Mouse (Mus musculus) MEL (cell line): Measurements from ENCODE around the gene Hoxc4. TPM values are rescaled to one million over a fixed set of nuclear protein-coding genes. Genes with fewer than 3 reads are reported as not detected.

ENCODE experiments used
- DNase-seq: peaks from one replicate; pipeline ENCODE4 v3.0.0; 2011; ENCODE audit warnings: low read depth, low spot score
- H3K27ac ChIP-seq: 2 replicates; pipeline ENCODE4 v1.5.1; 2012; ENCODE audit warnings: low read depth, mild to moderate bottlenecking, control low read depth, low read length, moderate library complexity; ENCODE audit not compliant: control insufficient read depth
- H3K27me3 ChIP-seq, 2 experiments: fragments of 150-350 bp in 1 of 2; sonication (generic) in 1 of 2; 2 replicates each; pipeline ENCODE4 v1.6.1; 2012; ENCODE audit warnings: low read length in 2 of 2, mild to moderate bottlenecking in 2 of 2, improper control_type of control experiment in 1 of 2, moderate library complexity in 1 of 2; ENCODE audit not compliant: insufficient read depth in 2 of 2, control insufficient read depth in 1 of 2
- H3K36me3 ChIP-seq, 2 experiments: 2 replicates each; pipeline ENCODE4 v1.6.1; 2012 to 2014; ENCODE audit warnings: low read length in 2 of 2, improper control_type of control experiment in 1 of 2, inconsistent platforms in 1 of 2, mild to moderate bottlenecking in 1 of 2; ENCODE audit not compliant: insufficient read depth in 2 of 2, control insufficient read depth in 1 of 2
- H3K4me1 ChIP-seq, 2 experiments: fragments of 150-350 bp in 1 of 2; sonication (generic) in 1 of 2; 2 replicates each; pipeline ENCODE4 v1.6.1; 2012; ENCODE audit warnings: low read length in 2 of 2, improper control_type of control experiment in 1 of 2, mild to moderate bottlenecking in 1 of 2; ENCODE audit not compliant: insufficient read depth in 2 of 2, control insufficient read depth in 1 of 2
- H3K4me3 ChIP-seq, 2 experiments: fragments of 150-350 bp in 1 of 2; sonication (generic) in 1 of 2; 2 replicates each; pipeline ENCODE4 v1.5.1; 2012; ENCODE audit warnings: low read depth in 2 of 2, low read length in 2 of 2, mild to moderate bottlenecking in 2 of 2, moderate library complexity in 2 of 2, control low read depth in 1 of 2, improper control_type of control experiment in 1 of 2; ENCODE audit not compliant: control insufficient read depth in 1 of 2, insufficient read depth in 1 of 2
- H3K79me2 ChIP-seq: 2 replicates; pipeline ENCODE4 v1.6.1; 2012; ENCODE audit warnings: mild to moderate bottlenecking, low read length, moderate library complexity; ENCODE audit not compliant: control insufficient read depth, poor library complexity, insufficient read depth
- H3K9ac ChIP-seq: 2 replicates; pipeline ENCODE4 v1.6.1; 2012; ENCODE audit warnings: low read depth, mild to moderate bottlenecking, control low read depth, low read length, moderate library complexity; ENCODE audit not compliant: control insufficient read depth, poor library complexity, severe bottlenecking
- H3K9me3 ChIP-seq: fragments of 150-350 bp; sonication (generic); replicated peaks from 2 replicates; pipeline ENCODE4 v1.6.1; 2012; ENCODE audit warnings: mild to moderate bottlenecking, low read length, improper control_type of control experiment, moderate library complexity; ENCODE audit not compliant: insufficient read depth
- CHD2 ChIP-seq: IDR thresholded peaks from 2 replicates; pipeline ENCODE4 v1.6.1; 2011; ENCODE audit warnings: low read length, improper control_type of control experiment
- E2F4 ChIP-seq: IDR thresholded peaks from 2 replicates; pipeline ENCODE4 v1.6.1; 2011; ENCODE audit warnings: low read depth, low read length, improper control_type of control experiment, borderline replicate concordance
- ELF1 ChIP-seq: IDR thresholded peaks from 2 replicates; pipeline ENCODE4 v1.6.1; 2014; ENCODE audit warnings: low read depth, mild to moderate bottlenecking, inconsistent platforms, low read length, improper control_type of control experiment, moderate library complexity
- EP300 ChIP-seq, 2 experiments: IDR thresholded peaks; 2 replicates each; pipeline ENCODE4 v1.6.1; 2011; ENCODE audit warnings: improper control_type of control experiment in 2 of 2, low read length in 2 of 2, low read depth in 1 of 2, mild to moderate bottlenecking in 1 of 2
- ETS1 ChIP-seq: IDR thresholded peaks from 2 replicates; pipeline ENCODE4 v1.6.1; 2012; ENCODE audit warnings: low read depth, mild to moderate bottlenecking, inconsistent platforms, low read length, improper control_type of control experiment, moderate library complexity
- GABPA ChIP-seq: IDR thresholded peaks from 2 replicates; pipeline ENCODE4 v1.6.1; 2012; ENCODE audit warnings: low read depth, mild to moderate bottlenecking, inconsistent platforms, low read length, improper control_type of control experiment, moderate library complexity
- GATA1 ChIP-seq: IDR thresholded peaks from 2 replicates; pipeline ENCODE4 v1.6.1; 2011; ENCODE audit warnings: low read depth, low read length, improper control_type of control experiment
- MAFK ChIP-seq: IDR thresholded peaks from 2 replicates; pipeline ENCODE4 v1.6.1; 2011; ENCODE audit warnings: low read depth, mild to moderate bottlenecking, low read length, improper control_type of control experiment, borderline replicate concordance
- MAX ChIP-seq: IDR thresholded peaks from 2 replicates; pipeline ENCODE4 v1.6.1; 2011; ENCODE audit warnings: low read length, improper control_type of control experiment
- MAZ ChIP-seq: IDR thresholded peaks from 2 replicates; pipeline ENCODE4 v1.6.1; 2012; ENCODE audit warnings: low read depth, mild to moderate bottlenecking, inconsistent platforms, low read length, improper control_type of control experiment
- MXI1 ChIP-seq: IDR thresholded peaks from 2 replicates; pipeline ENCODE4 v1.6.1; 2011; ENCODE audit warnings: mild to moderate bottlenecking, low read depth, low read length, improper control_type of control experiment
- MYC ChIP-seq: IDR thresholded peaks from 2 replicates; pipeline ENCODE4 v1.6.1; 2011; ENCODE audit warnings: low read depth, mild to moderate bottlenecking, low read length, improper control_type of control experiment, moderate library complexity
- NELFE ChIP-seq: IDR thresholded peaks from 2 replicates; pipeline ENCODE4 v1.6.1; 2011; ENCODE audit warnings: low read depth, low read length, improper control_type of control experiment
- NRF1 ChIP-seq: IDR thresholded peaks from 2 replicates; pipeline ENCODE4 v1.6.1; 2014; ENCODE audit warnings: low read depth, mild to moderate bottlenecking, inconsistent platforms, low read length, improper control_type of control experiment, moderate library complexity; ENCODE audit not compliant: poor library complexity, insufficient read depth, severe bottlenecking
- POLR2A ChIP-seq, 2 experiments: IDR thresholded peaks; 2 replicates each; pipeline ENCODE4 v1.6.1; 2011 to 2012; ENCODE audit warnings: low read length in 2 of 2, mild to moderate bottlenecking in 2 of 2, control low read depth in 1 of 2, improper control_type of control experiment in 1 of 2, low read depth in 1 of 2, moderate library complexity in 1 of 2; ENCODE audit not compliant: control insufficient read depth in 1 of 2, insufficient read depth in 1 of 2, poor library complexity in 1 of 2
- POLR2AphosphoS5 ChIP-seq: IDR thresholded peaks from 2 replicates; pipeline ENCODE4 v1.6.1; 2012; ENCODE audit warnings: low read depth, borderline replicate concordance, mild to moderate bottlenecking, inconsistent platforms, low read length, moderate library complexity, mixed read lengths
- RAD21 ChIP-seq: IDR thresholded peaks from 2 replicates; pipeline ENCODE4 v1.6.1; 2011; ENCODE audit warnings: mild to moderate bottlenecking, low read depth, low read length, improper control_type of control experiment
- RCOR1 ChIP-seq: IDR thresholded peaks from 2 replicates; pipeline ENCODE4 v1.6.1; 2012; ENCODE audit warnings: low read depth, mild to moderate bottlenecking, inconsistent platforms, low read length, improper control_type of control experiment
- SIN3A ChIP-seq: IDR thresholded peaks from 2 replicates; pipeline ENCODE4 v1.6.1; 2012; ENCODE audit warnings: low read length, improper control_type of control experiment, inconsistent platforms
- TAL1 ChIP-seq: IDR thresholded peaks from 2 replicates; pipeline ENCODE4 v1.6.1; 2012; ENCODE audit warnings: mild to moderate bottlenecking, inconsistent platforms, low read length, moderate library complexity, mixed read lengths
- TCF12 ChIP-seq: IDR thresholded peaks from 2 replicates; pipeline ENCODE4 v1.6.1; 2014; ENCODE audit warnings: low read depth, mild to moderate bottlenecking, inconsistent platforms, low read length, improper control_type of control experiment, moderate library complexity
- USF1 ChIP-seq: IDR thresholded peaks from 2 replicates; pipeline ENCODE4 v1.6.1; 2014; ENCODE audit warnings: low read depth, mild to moderate bottlenecking, inconsistent platforms, low read length, improper control_type of control experiment, moderate library complexity
- USF2 ChIP-seq, 2 experiments: IDR thresholded peaks; 2 replicates each; pipeline ENCODE4 v1.6.1; 2011 to 2012; ENCODE audit warnings: improper control_type of control experiment in 2 of 2, low read length in 2 of 2, borderline replicate concordance in 1 of 2, inconsistent platforms in 1 of 2, low read depth in 1 of 2, mild to moderate bottlenecking in 1 of 2; ENCODE audit not compliant: insufficient read depth in 1 of 2
- ZKSCAN1 ChIP-seq: IDR thresholded peaks from 2 replicates; pipeline ENCODE4 v1.6.1; 2012; ENCODE audit warnings: low read depth, mild to moderate bottlenecking, inconsistent platforms, low read length, improper control_type of control experiment, moderate library complexity
- ZMIZ1 ChIP-seq: IDR thresholded peaks from 2 replicates; pipeline ENCODE4 v1.6.1; 2012; ENCODE audit warnings: low read depth, mild to moderate bottlenecking, inconsistent platforms, low read length, improper control_type of control experiment, moderate library complexity
- polyA plus RNA-seq, 2 experiments: library from polyadenylated mRNA; stranded (reverse) in 1 of 2; unstranded in 1 of 2; fragments of >175 nt in 1 of 2; fragments of >200 nt in 1 of 2; gene quantifications; 2 replicates each; pipeline versions ENCODE4 v1.2.1 to v1.2.4; 2012; ENCODE audit warnings: low replicate concordance in 2 of 2, low read depth in 1 of 2; ENCODE audit not compliant: insufficient read length in 2 of 2, insufficient read depth in 1 of 2, missing spikeins in 1 of 2
- total RNA-seq: library from RNA; depleted of rRNA; stranded (reverse); fragments of 300-350 nt; gene quantifications from 2 replicates; pipeline ENCODE4 v1.2.3, GENCODE M21; 2012

The Hoxc4 gene
- total and polyA plus RNA-seq, 3 experiments, result 2.6 to 9.4 TPM; not detected in 1

- Histone ChIP-seq H3K27ac (no peak overlapping the region), H3K4me1 (peaks cover 2 to 4% of the 10 kb centered on the region in 2 experiments; a peak in 2 of 4 replicates), H3K36me3 (peaks cover 0 to 2% of the 10 kb centered on the region in 2 experiments; a peak in 1 of 4 replicates), H3K4me3 (no peak overlapping the region), H3K27me3 (no peaks in the 10 kb centered on the region), H3K79me2 (no peaks in the 10 kb centered on the region), H3K9me3 (no peaks in the 10 kb centered on the region), H3K9ac (no peak overlapping the region)
- no peak for DNase-seq
- TF ChIP-seq ZKSCAN1 (no peak), POLR2A (IDR thresholded peaks at IDR 0.05; ENCODE audit: control insufficient read depth in 1 of 2, insufficient read depth in 1 of 2, low read depth in 1 of 2, low read length in 2 of 2, poor library complexity in 1 of 2) (no peak), TAL1 (no peak), ZMIZ1 (no peak), ETS1 (no peak), NRF1 (no peak), ELF1 (no peak), RAD21 (no peak), CHD2 (no peak), E2F4 (no peak), TCF12 (no peak), RCOR1 (no peak), MAZ (no peak), GABPA (no peak), MYC (no peak), MXI1 (no peak), MAFK (no peak), GATA1 (no peak), USF1 (no peak), EP300 (IDR thresholded peaks at IDR 0.05; ENCODE audit: low read depth in 1 of 2, low read length in 2 of 2) (no peak)
Observed at GRCm38 (mm10) chr15:103061988-103062387, 43.3 kb downstream of the Hoxc4 start.

DNA sequence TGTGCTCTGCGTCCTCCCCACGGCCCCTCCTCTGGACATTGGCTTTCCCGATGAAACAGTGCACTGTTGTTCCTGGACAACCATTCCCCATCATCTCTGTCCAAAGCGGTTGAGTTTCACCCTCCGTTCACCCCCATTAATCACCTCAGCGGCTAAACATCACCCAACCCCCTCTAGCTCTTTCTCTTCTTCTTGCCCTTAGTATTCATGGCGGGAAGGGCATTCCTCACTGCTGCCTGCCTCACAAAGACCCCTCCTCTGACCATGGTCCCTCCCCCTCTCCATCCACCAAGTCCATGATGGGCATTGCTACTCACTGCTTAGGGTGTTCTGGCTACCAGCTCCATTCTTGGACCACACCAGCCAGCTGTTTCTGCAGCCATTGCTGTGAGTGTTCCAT lies 46.9 kb downstream of the Hoxc4 start:
- TF ChIP-seq SIN3A (no peak), ETS1 (no peak), POLR2AphosphoS5 (no peak), USF2 (IDR thresholded peaks at IDR 0.05; ENCODE audit: borderline replicate concordance in 1 of 2, insufficient read depth in 1 of 2, low read depth in 1 of 2, low read length in 2 of 2) (no peak), MAX (no peak), NELFE (no peak), ZKSCAN1 (no peak)
- H3K27me3 ChIP-seq, result no peaks in the 10 kb centered on the region
- H3K79me2 ChIP-seq, result no peaks in the 10 kb centered on the region

More for the DNA sequence above, 46.9 kb downstream of the Hoxc4 start:
- H3K4me1 ChIP-seq, result peaks cover 27 to 34% of the 10 kb centered on the region in 2 experiments
- H3K9ac ChIP-seq, result no peak overlapping the region
- H3K36me3 ChIP-seq, result peaks cover 0 to 30% of the 10 kb centered on the region in 2 experiments; a peak in 2 of 4 replicates
- H3K27ac ChIP-seq, result no peak overlapping the region
- DNase-seq, result no peak
- no peaks in the 10 kb centered on the region for H3K9me3 ChIP-seq
- no peak overlapping the region for H3K4me3 ChIP-seq
